Mouse (Mus musculus): ENCODE data around the gene Coro1c. TPM values are rescaled to one million over a fixed set of nuclear protein-coding genes. Genes with fewer than 3 reads are reported as not detected.

The Coro1c gene
- polyA plus RNA-seq (2015; fragmentation: Nextera tagmentation; extraction: Ambion mirVana), result 175 and 182 TPM in 2 replicates

DNA sequence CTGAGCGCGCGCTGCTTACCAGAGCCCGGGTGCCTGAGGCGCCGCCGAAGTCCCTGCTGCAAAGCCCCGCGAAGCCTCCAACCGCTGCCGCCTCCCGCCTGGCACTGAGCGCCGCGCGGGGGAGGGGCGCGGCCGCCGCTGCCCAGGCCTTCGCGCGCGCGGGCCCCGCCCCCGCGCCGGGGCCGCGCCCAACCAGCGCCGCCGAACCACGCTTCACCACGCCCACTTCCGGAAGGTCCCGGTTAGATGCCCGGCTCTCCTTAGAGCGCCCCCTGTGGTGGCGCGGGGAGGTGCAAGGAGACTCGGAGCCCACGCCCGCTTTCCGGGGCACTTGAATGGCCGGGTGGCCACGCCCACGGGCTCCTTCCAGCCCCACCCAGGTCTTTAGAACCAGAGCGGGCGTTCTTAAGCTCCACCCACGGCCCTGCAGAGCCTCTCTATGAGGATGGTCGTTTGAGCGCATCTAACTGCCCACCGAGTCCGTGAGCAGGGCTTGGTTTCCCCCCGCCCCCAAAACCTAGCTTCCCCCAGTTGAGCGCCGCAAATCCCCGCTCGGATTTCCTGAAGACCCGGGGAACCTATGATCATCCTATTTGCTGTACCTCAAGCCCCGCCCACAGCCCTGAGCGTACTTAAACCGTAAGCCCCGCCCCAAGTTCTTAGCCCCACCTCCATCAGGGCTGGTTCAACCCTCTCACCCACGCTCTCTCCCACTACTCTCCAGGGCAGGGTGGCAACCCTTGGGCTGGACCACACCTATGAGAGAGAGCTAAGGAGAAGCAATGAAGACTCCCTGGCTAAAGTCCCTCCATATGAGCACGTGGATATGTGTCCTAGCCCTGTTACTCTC lies at the start of gene Coro1c:
Gene Coro1c, minus strand, starts transcription at position 167 of the 850 bp plus-strand sequence.
- H3K9ac ChIP-seq, result peak within 1 kb of the TSS; percentile 91
- H3K27me3 ChIP-seq, result no peaks in the 10 kb centered on the region
- H3K36me3 ChIP-seq, result no peaks in the 10 kb centered on the region
- peak; percentile 91 for ATAC-seq (ENCODE audit: low FRiP score, low read depth)
- H3K27ac ChIP-seq (replicated peaks), result peak within 1 kb of the TSS; percentile 97
- no peaks in the 10 kb centered on the region for H3K9me3 ChIP-seq
- WGBS, result under 1% methylated on average over 67 of the region's 68 CpGs
- peaks cover 37% of the 10 kb centered on the region for H3K4me1 ChIP-seq (replicated peaks)
- H3K4me3 ChIP-seq, result peak within 1 kb of the TSS; percentile 92
- H3K4me2 ChIP-seq, result peak within 1 kb of the TSS; percentile 70

- H3K4me3 ChIP-seq, result no peak overlapping the region
- ATAC-seq (ENCODE audit: low FRiP score, low read depth), result peak; percentile 69; the same call in 1 of the 2 replicates
- 6% methylated on average over 4 of the region's 4 CpGs for WGBS
- no peak overlapping the region for H3K27ac ChIP-seq (replicated peaks)
- H3K4me1 ChIP-seq (replicated peaks), result peaks cover 3% of the 10 kb centered on the region; the same call in 1 of the 2 replicates
- H3K4me2 ChIP-seq, result no peak overlapping the region
- H3K9me3 ChIP-seq, result no peaks in the 10 kb centered on the region
- no peak overlapping the region for H3K9ac ChIP-seq
- H3K27me3 ChIP-seq, result no peaks in the 10 kb centered on the region
- peaks cover 37% of the 10 kb centered on the region for H3K36me3 ChIP-seq
Measured at GRCm38 (mm10) chr5:113956510-113956909, 48.0 kb upstream of the Coro1c start.

DNA sequence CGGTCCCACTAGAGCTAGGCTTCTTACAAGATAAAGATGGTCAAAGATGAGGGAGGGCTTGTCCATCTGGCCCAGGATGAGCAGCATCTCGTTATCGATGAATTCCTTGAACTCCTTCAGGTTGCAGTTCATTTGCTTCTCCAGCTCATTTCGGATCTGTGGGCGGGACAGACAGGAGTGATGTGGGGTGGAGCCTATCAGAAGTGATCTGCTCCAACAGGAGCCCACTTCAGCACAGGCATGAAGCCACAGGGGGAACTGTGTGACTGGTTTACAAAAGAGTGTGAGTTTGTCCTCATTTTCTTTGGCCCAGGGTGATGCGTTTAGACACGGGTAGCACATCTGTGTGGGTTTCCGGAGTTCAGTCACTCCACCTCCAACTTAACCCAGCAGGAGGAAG lies 47.1 kb upstream of the Coro1c start:
- Histone ChIP-seq H3K36me3 (peaks cover 42% of the 10 kb centered on the region), H3K4me3 (no peak overlapping the region)
- 87% methylated on average over 8 of the region's 8 CpGs for WGBS

GRCm38 (mm10) chr5:113955281-113955680 lies 46.7 kb upstream of the Coro1c start:
- ATAC-seq (ENCODE audit: low FRiP score, low read depth), result no peak
- H3K36me3 ChIP-seq, result peaks cover 44% of the 10 kb centered on the region
- H3K4me2 ChIP-seq, result no peak overlapping the region
- H3K4me3 ChIP-seq, result no peak overlapping the region
- H3K9ac ChIP-seq, result no peak overlapping the region
- 86% methylated on average over 5 of the region's 5 CpGs for WGBS
- H3K4me1 ChIP-seq (replicated peaks), result peaks cover 8% of the 10 kb centered on the region; the same call in 1 of the 2 replicates
- no peaks in the 10 kb centered on the region for H3K9me3 ChIP-seq
- no peak overlapping the region for H3K27ac ChIP-seq (replicated peaks)
- H3K27me3 ChIP-seq, result no peaks in the 10 kb centered on the region

More for the DNA sequence above, 47.1 kb upstream of the Coro1c start:
- Histone ChIP-seq H3K9ac (no peak overlapping the region), H3K27me3 (no peaks in the 10 kb centered on the region), H3K4me1 (replicated peaks) (peaks cover 7% of the 10 kb centered on the region; the same call in 1 of the 2 replicates), H3K27ac (replicated peaks) (no peak overlapping the region), H3K9me3 (no peaks in the 10 kb centered on the region), H3K4me2 (no peak overlapping the region)
- no peak for ATAC-seq (ENCODE audit: low FRiP score, low read depth)

DNA sequence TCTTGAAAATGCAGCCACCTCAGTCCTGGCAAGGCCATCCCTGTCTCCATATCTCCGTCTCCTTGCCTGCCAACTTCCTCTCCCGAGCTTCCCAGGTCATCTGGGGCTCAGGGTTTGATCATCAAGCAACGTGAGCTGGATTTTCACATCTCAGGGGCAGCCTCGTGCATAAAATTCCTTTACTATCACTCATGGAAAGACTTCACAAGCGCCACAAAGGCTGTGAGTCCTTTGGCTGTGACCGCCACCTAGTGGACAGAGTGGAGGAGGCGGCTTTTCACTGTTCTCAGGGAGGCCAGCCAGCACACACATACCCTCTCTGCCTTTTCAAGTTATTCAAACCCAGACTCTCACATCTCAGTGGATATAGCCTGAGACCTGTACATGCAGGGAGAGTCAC lies 45.9 kb upstream of the Coro1c start:
- peaks cover 52% of the 10 kb centered on the region for H3K36me3 ChIP-seq
- 11% methylated on average over 7 of the region's 7 CpGs for WGBS
- H3K27ac ChIP-seq (replicated peaks), result peak overlapping the region; percentile 61

DNA sequence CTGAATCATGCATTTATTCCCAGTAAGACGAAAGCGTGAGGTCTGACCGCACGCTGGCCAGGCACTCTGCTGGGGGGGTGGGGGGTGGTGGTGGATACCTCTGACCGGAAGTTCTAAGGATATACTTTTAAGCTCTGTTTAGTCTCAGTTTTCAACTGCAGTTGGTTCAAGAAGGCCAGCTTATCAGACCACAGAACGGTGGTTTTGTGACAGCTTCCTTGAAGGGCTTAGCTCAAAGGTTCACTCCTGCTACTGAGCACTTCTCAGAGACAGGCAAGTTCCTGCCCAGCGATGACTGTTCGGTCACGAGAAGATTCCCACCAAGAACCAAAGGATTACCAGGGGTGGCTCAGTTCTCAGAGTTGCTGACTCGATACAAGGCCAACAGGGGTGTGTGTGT lies 44.0 kb upstream of the Coro1c start:
- ATAC-seq (ENCODE audit: low FRiP score, low read depth), result no peak
- H3K27me3 ChIP-seq, result no peaks in the 10 kb centered on the region
- H3K27ac ChIP-seq (replicated peaks), result no peak overlapping the region
- no peak overlapping the region for H3K9ac ChIP-seq
- H3K4me1 ChIP-seq (replicated peaks), result peaks cover 8% of the 10 kb centered on the region; the same call in 1 of the 2 replicates
- 97% methylated on average over 10 of the region's 10 CpGs for WGBS
- H3K9me3 ChIP-seq, result no peaks in the 10 kb centered on the region
- peaks cover 58% of the 10 kb centered on the region for H3K36me3 ChIP-seq
- H3K4me2 ChIP-seq, result no peak overlapping the region
- H3K4me3 ChIP-seq, result no peak overlapping the region

More for the DNA sequence above, 45.9 kb upstream of the Coro1c start:
- Histone ChIP-seq H3K27me3 (no peaks in the 10 kb centered on the region), H3K4me3 (no peak overlapping the region), H3K9me3 (no peaks in the 10 kb centered on the region), H3K9ac (no peak overlapping the region), H3K4me1 (replicated peaks) (peaks cover 8% of the 10 kb centered on the region; the same call in 1 of the 2 replicates), H3K4me2 (no peak overlapping the region)
- peak; percentile 75 for ATAC-seq (ENCODE audit: low FRiP score, low read depth)

DNA sequence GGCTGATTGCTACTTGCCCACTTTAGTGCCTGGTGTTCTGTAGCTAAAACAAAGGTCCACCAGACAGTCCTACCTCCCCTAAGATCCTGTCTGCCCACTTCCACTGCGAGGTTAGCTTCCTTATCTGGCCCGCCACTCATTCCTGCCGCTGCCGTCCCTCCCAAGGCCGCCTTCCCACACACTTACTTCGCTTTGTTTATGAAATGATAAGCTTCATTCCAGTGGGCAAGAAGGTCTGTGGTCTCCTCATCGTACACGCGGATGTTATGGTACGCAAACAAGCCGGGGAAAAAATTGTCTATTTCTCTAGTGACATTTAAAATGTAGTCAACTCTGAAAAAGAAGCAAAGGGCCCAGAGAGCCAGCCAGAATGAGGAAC lies 43.1 kb upstream of the Coro1c start:
- H3K4me3 ChIP-seq, result no peak overlapping the region
- H3K36me3 ChIP-seq, result peaks cover 61% of the 10 kb centered on the region
- peaks cover 8% of the 10 kb centered on the region; the same call in 1 of the 2 replicates for H3K4me1 ChIP-seq (replicated peaks)
- no peak overlapping the region for H3K4me2 ChIP-seq
- ATAC-seq (ENCODE audit: low FRiP score, low read depth), result no peak
- H3K9ac ChIP-seq, result no peak overlapping the region
- no peaks in the 10 kb centered on the region for H3K9me3 ChIP-seq
- WGBS, result 87% methylated on average over 11 of the region's 11 CpGs
- no peaks in the 10 kb centered on the region for H3K27me3 ChIP-seq
- H3K27ac ChIP-seq (replicated peaks), result no peak overlapping the region

GRCm38 (mm10) chr5:113950786-113951692 lies 42.5 kb upstream of the Coro1c start:
- ATAC-seq (ENCODE audit: low FRiP score, low read depth), result no peak
- H3K4me2 ChIP-seq, result no peak overlapping the region
- H3K9me3 ChIP-seq, result no peaks in the 10 kb centered on the region
- peak overlapping the region; percentile 17; the same call in 1 of the 2 replicates for H3K27ac ChIP-seq (replicated peaks)
- H3K36me3 ChIP-seq, result peaks cover 66% of the 10 kb centered on the region
- H3K27me3 ChIP-seq, result no peaks in the 10 kb centered on the region
- peaks cover 8% of the 10 kb centered on the region; the same call in 1 of the 2 replicates for H3K4me1 ChIP-seq (replicated peaks)
- H3K4me3 ChIP-seq, result no peak overlapping the region
- no peak overlapping the region for H3K9ac ChIP-seq
- 71% methylated on average over 19 of the region's 19 CpGs for WGBS

GRCm38 (mm10) chr5:113950133-113950532 lies 41.6 kb upstream of the Coro1c start:
- ATAC-seq (ENCODE audit: low FRiP score, low read depth), result no peak
- H3K27ac ChIP-seq (replicated peaks), result peak overlapping the region; percentile 17; the same call in 1 of the 2 replicates
- H3K4me2 ChIP-seq, result no peak overlapping the region
- H3K4me1 ChIP-seq (replicated peaks), result peaks cover 8% of the 10 kb centered on the region; the same call in 1 of the 2 replicates
- no peak overlapping the region for H3K4me3 ChIP-seq
- 73% methylated on average over 17 of the region's 17 CpGs for WGBS
- H3K9me3 ChIP-seq, result no peaks in the 10 kb centered on the region
- no peaks in the 10 kb centered on the region for H3K27me3 ChIP-seq
- peaks cover 69% of the 10 kb centered on the region for H3K36me3 ChIP-seq
- H3K9ac ChIP-seq, result no peak overlapping the region

- Histone ChIP-seq H3K4me3 (no peak overlapping the region), H3K27me3 (no peaks in the 10 kb centered on the region), H3K27ac (replicated peaks) (no peak overlapping the region), H3K9ac (no peak overlapping the region), H3K4me2 (no peak overlapping the region), H3K9me3 (no peaks in the 10 kb centered on the region), H3K4me1 (replicated peaks) (0 out of 2 replicates have a peak, but pooled peaks cover 5% of the 10 kb centered on the region), H3K36me3 (peaks cover 70% of the 10 kb centered on the region)
- WGBS, result 68% methylated on average over 2 of the region's 2 CpGs
- no peak for ATAC-seq (ENCODE audit: low FRiP score, low read depth)
Measured at GRCm38 (mm10) chr5:113947280-113947679, 38.7 kb upstream of the Coro1c start.

DNA sequence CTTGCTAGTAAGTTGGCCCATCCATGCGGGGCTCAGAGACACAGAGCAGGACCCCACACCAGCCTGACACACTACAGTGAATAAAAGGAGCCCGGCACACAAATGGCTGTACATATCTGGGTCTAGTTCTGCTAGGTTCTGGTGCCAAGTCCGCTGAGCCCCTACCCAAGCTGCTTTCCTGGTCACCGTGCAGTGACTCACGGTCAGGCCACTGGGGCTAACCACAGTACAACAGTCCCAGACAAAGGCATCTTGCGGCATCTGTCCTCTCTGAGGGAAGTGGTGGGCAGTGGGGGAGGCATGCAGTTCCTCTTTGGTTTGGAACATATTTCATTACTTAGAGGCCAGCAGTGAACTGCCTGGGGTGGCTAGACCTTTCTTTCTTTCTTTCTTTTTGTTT lies 36.6 kb upstream of the Coro1c start:
- no peaks in the 10 kb centered on the region for H3K4me1 ChIP-seq (replicated peaks)
- H3K4me2 ChIP-seq, result no peak overlapping the region
- no peak overlapping the region for H3K9ac ChIP-seq
- H3K27ac ChIP-seq (replicated peaks), result no peak overlapping the region
- H3K9me3 ChIP-seq, result no peaks in the 10 kb centered on the region
- no peak for ATAC-seq (ENCODE audit: low FRiP score, low read depth)
- no peak overlapping the region for H3K4me3 ChIP-seq
- H3K27me3 ChIP-seq, result no peaks in the 10 kb centered on the region
- peaks cover 71% of the 10 kb centered on the region for H3K36me3 ChIP-seq
- 89% methylated on average over 6 of the region's 6 CpGs for WGBS
